Mouse (Mus musculus) intestine, embryonic 15.5 days (tissue): ENCODE measurements around the gene Lat. TPM values are rescaled to one million over a fixed set of nuclear protein-coding genes. Genes with fewer than 3 reads are reported as not detected.
"Not testable (repeated sequence)": the region's sequence is repeated elsewhere in the genome, so short reads cannot be mapped to it uniquely, and the experiment has no call there.

Experiments used
- ATAC-seq: fragments of 200-750 bp; cut with Nextera tagmentation; 2 replicates; pipeline ENCODE4 v1.8.0; 2017; ENCODE audit warnings: moderate TSS enrichment, moderate library complexity
- H3K27ac ChIP-seq: fragments of 300-500 bp; sonication (generic); 2 replicates; pipeline ENCODE4 v1.5.1; 2015; ENCODE audit warnings: mild to moderate bottlenecking, inconsistent platforms
- H3K27me3 ChIP-seq: fragments of 300-500 bp; sonication (generic); replicated peaks from 2 replicates; pipeline ENCODE4 v1.6.1; 2015; ENCODE audit warnings: inconsistent platforms
- H3K36me3 ChIP-seq: fragments of 300-500 bp; sonication (generic); 2 replicates; pipeline ENCODE4 v1.6.1; 2015; ENCODE audit warnings: inconsistent platforms
- H3K4me1 ChIP-seq: fragments of 300-500 bp; sonication (generic); replicated peaks from 2 replicates; pipeline ENCODE4 v1.6.1; 2015; ENCODE audit warnings: inconsistent platforms
- H3K4me2 ChIP-seq: fragments of 300-500 bp; sonication (generic); replicated peaks from 2 replicates; pipeline ENCODE4 v1.6.1; 2015; ENCODE audit warnings: mild to moderate bottlenecking, inconsistent platforms
- H3K4me3 ChIP-seq: fragments of 300-500 bp; sonication (generic); replicated peaks from 2 replicates; pipeline ENCODE4 v1.5.1; 2015; ENCODE audit warnings: inconsistent platforms
- H3K9ac ChIP-seq: fragments of 300-500 bp; sonication (generic); 2 replicates; pipeline ENCODE4 v1.6.1; 2015; ENCODE audit warnings: inconsistent platforms
- H3K9me3 ChIP-seq: fragments of 300-500 bp; sonication (generic); 2 replicates; pipeline ENCODE4 v1.6.1; 2016; ENCODE audit warnings: inconsistent platforms
- WGBS: fragments of 180-500 bp; shearing (Covaris S2); methylation state at CpG from one replicate; pipeline ENCODE4 v1.1.7; 2015; 5-methylcytosine and 5-hydroxymethylcytosine counted together
- polyA plus RNA-seq: library from polyadenylated mRNA; unstranded; fragments of >200 nt; fragmentation: Nextera tagmentation; extraction: Ambion mirVana; gene quantifications from 2 replicates; pipeline ENCODE4 v1.2.1, GENCODE M21; 2015

Gene Lat
- polyA plus RNA-seq, 1 experiment from 2014 or later: 1.4 TPM

GRCm38 (mm10) chr7:126396298-126397119 lies 27.1 kb upstream of the Lat start, which contains the start of gene Nfatc2ip:
Gene Nfatc2ip, minus strand, starts transcription at chr7:126396737.
- under 1% methylated on average over 59 of the region's 59 CpGs for WGBS
- Histone ChIP-seq H3K4me1 (0 out of 2 replicates have a peak, but pooled peaks cover 2% of the 10 kb centered on the region), H3K27ac (peak within 1 kb of the TSS; percentile 6; the same call in 1 of the 2 replicates)

GRCm38 (mm10) chr7:126392086-126392884 lies 22.9 kb upstream of the Lat start:
- H3K27me3 ChIP-seq, H3K4me3 ChIP-seq, H3K9me3 ChIP-seq, H3K36me3 ChIP-seq, H3K4me2 ChIP-seq, H3K4me1 ChIP-seq, H3K9ac ChIP-seq, ATAC-seq, H3K27ac ChIP-seq: not testable (repeated sequence)
- 85% methylated on average over 7 of the region's 7 CpGs for WGBS

More at GRCm38 (mm10) chr7:126396298-126397119, 27.1 kb upstream of the Lat start, which contains the start of gene Nfatc2ip:
- Histone ChIP-seq H3K4me3 (peak within 1 kb of the TSS; percentile 85), H3K9ac (peak within 1 kb of the TSS; percentile 71), H3K9me3 (no peaks in the 10 kb centered on the region), H3K36me3 (no peaks in the 10 kb centered on the region), H3K27me3 (no peaks in the 10 kb centered on the region), H3K4me2 (peak within 1 kb of the TSS; percentile 86)
- peak; percentile 100 for ATAC-seq

GRCm38 (mm10) chr7:126388185-126388584 lies 18.8 kb upstream of the Lat start:
- no peak overlapping the region for H3K27ac ChIP-seq
- H3K4me1 ChIP-seq: no peaks in the 10 kb centered on the region
- H3K27me3 ChIP-seq: no peaks in the 10 kb centered on the region
- no peak overlapping the region for H3K4me3 ChIP-seq
- no peaks in the 10 kb centered on the region for H3K9me3 ChIP-seq
- 97% methylated on average over 1 of the region's 1 CpGs for WGBS
- H3K36me3 ChIP-seq: peaks cover 12% of the 10 kb centered on the region; the same call in 1 of the 2 replicates
- H3K4me2 ChIP-seq: no peak overlapping the region
- no peak overlapping the region for H3K9ac ChIP-seq
- ATAC-seq: no peak

- no peak for ATAC-seq
Measured at GRCm38 (mm10) chr7:126383565-126383964, 14.2 kb upstream of the Lat start.

GRCm38 (mm10) chr7:126377278-126378158 lies 8.1 kb upstream of the Lat start, which contains the start of gene Spns1:
Gene Spns1, minus strand, starts transcription at chr7:126377450.
- Histone ChIP-seq H3K9me3 (no peaks in the 10 kb centered on the region), H3K36me3 (peaks cover 9% of the 10 kb centered on the region; the same call in 1 of the 2 replicates), H3K27ac (peak within 1 kb of the TSS; percentile 28; the same call in 1 of the 2 replicates), H3K27me3 (no peaks in the 10 kb centered on the region), H3K4me2 (peak within 1 kb of the TSS; percentile 88), H3K4me3 (peak within 1 kb of the TSS; percentile 63), H3K4me1 (peaks cover 15% of the 10 kb centered on the region), H3K9ac (peak within 1 kb of the TSS; percentile 71)
- under 1% methylated on average over 33 of the region's 33 CpGs for WGBS
- peak; percentile 98 for ATAC-seq

More at GRCm38 (mm10) chr7:126383565-126383964, 14.2 kb upstream of the Lat start:
- WGBS: 91% methylated on average over 5 of the region's 5 CpGs
- Histone ChIP-seq H3K4me2 (no peak overlapping the region), H3K36me3 (peaks cover 4% of the 10 kb centered on the region; the same call in 1 of the 2 replicates), H3K9ac (no peak overlapping the region), H3K4me1 (no peaks in the 10 kb centered on the region), H3K4me3 (no peak overlapping the region), H3K27me3 (no peaks in the 10 kb centered on the region), H3K9me3 (no peaks in the 10 kb centered on the region), H3K27ac (no peak overlapping the region)

- peaks cover 12% of the 10 kb centered on the region for H3K36me3 ChIP-seq
- no peak overlapping the region for H3K27ac ChIP-seq
- no peaks in the 10 kb centered on the region for H3K9me3 ChIP-seq
- peak overlapping the region; percentile 71 for H3K9ac ChIP-seq
- H3K27me3 ChIP-seq: no peaks in the 10 kb centered on the region
- WGBS: 0% methylated on average over 27 of the region's 27 CpGs
- ATAC-seq: peak; percentile 70
- peak overlapping the region; percentile 63 for H3K4me3 ChIP-seq
- H3K4me2 ChIP-seq: peak overlapping the region; percentile 88
- H3K4me1 ChIP-seq: peaks cover 15% of the 10 kb centered on the region
Measured at GRCm38 (mm10) chr7:126376903-126377277, 7.5 kb upstream of the Lat start.

GRCm38 (mm10) chr7:126375012-126375411 lies 5.6 kb upstream of the Lat start:
- Histone ChIP-seq H3K4me2 (no peak overlapping the region), H3K36me3 (peaks cover 21% of the 10 kb centered on the region), H3K9ac (no peak overlapping the region), H3K4me1 (peaks cover 15% of the 10 kb centered on the region), H3K27me3 (no peaks in the 10 kb centered on the region), H3K9me3 (no peaks in the 10 kb centered on the region), H3K4me3 (no peak overlapping the region), H3K27ac (no peak overlapping the region)
- ATAC-seq: no peak
- WGBS: 73% methylated on average over 5 of the region's 5 CpGs

- ATAC-seq: no peak
- no peak overlapping the region for H3K9ac ChIP-seq
- H3K27me3 ChIP-seq: no peaks in the 10 kb centered on the region
- H3K4me2 ChIP-seq: no peak overlapping the region
- no peaks in the 10 kb centered on the region for H3K9me3 ChIP-seq
- peaks cover 15% of the 10 kb centered on the region for H3K4me1 ChIP-seq
- no peak overlapping the region for H3K4me3 ChIP-seq
- H3K36me3 ChIP-seq: peaks cover 23% of the 10 kb centered on the region
- WGBS: 77% methylated on average over 6 of the region's 6 CpGs
- H3K27ac ChIP-seq: no peak overlapping the region
Measured at GRCm38 (mm10) chr7:126374526-126374925, 5.2 kb upstream of the Lat start.

- Histone ChIP-seq H3K4me1 (peaks cover 15% of the 10 kb centered on the region), H3K4me2 (no peak overlapping the region)
Measured at GRCm38 (mm10) chr7:126373007-126373406, 3.6 kb upstream of the Lat start.

GRCm38 (mm10) chr7:126368367-126368766 lies 1.0 kb downstream of the Lat start:
- no peak overlapping the region for H3K27ac ChIP-seq
- H3K36me3 ChIP-seq: peaks cover 16% of the 10 kb centered on the region; the same call in 1 of the 2 replicates
- no peak overlapping the region for H3K4me2 ChIP-seq
- H3K9ac ChIP-seq: no peak overlapping the region
- WGBS: 83% methylated on average over 8 of the region's 8 CpGs
- no peak overlapping the region for H3K4me3 ChIP-seq
- H3K4me1 ChIP-seq: no peaks in the 10 kb centered on the region
- H3K27me3 ChIP-seq: no peaks in the 10 kb centered on the region
- ATAC-seq: no peak
- no peaks in the 10 kb centered on the region for H3K9me3 ChIP-seq

More at GRCm38 (mm10) chr7:126373007-126373406, 3.6 kb upstream of the Lat start:
- Histone ChIP-seq H3K4me3 (no peak overlapping the region), H3K36me3 (peaks cover 25% of the 10 kb centered on the region), H3K27me3 (no peaks in the 10 kb centered on the region), H3K27ac (no peak overlapping the region), H3K9me3 (no peaks in the 10 kb centered on the region), H3K9ac (no peak overlapping the region)
- WGBS: 83% methylated on average over 9 of the region's 9 CpGs
- ATAC-seq: no peak

- Histone ChIP-seq H3K4me2 (no peak overlapping the region), H3K27me3 (no peaks in the 10 kb centered on the region), H3K36me3 (peaks cover 16% of the 10 kb centered on the region; the same call in 1 of the 2 replicates), H3K27ac (no peak overlapping the region), H3K9me3 (no peaks in the 10 kb centered on the region), H3K9ac (no peak overlapping the region), H3K4me3 (no peak overlapping the region), H3K4me1 (no peaks in the 10 kb centered on the region)
- 86% methylated on average over 10 of the region's 10 CpGs for WGBS
- no peak for ATAC-seq
Measured at GRCm38 (mm10) chr7:126367636-126368035, 1.7 kb downstream of the Lat start.
